Mouse (Mus musculus): ENCODE measurements around the gene Pex26.

GRCm38 (mm10) chr6:121219406-121219805 lies 35.9 kb downstream of the Pex26 start:
- TF ChIP-seq POLR2A (IDR thresholded peaks at IDR 0.05; ENCODE audit: low read depth, low read length) (no peak), CTCF (IDR thresholded peaks at IDR 0.05; ENCODE audit: extremely low read depth, insufficient read length, insufficient replicate concordance, low read depth, low read length) (no peak)

All from small intestine, adult 2 months (tissue).